Mouse (Mus musculus) left cerebral cortex, adult 8-10 months (tissue): ENCODE data around the gene Ccdc152. TPM values are rescaled to one million over a fixed set of nuclear protein-coding genes. Genes with fewer than 3 reads are reported as not detected.

Source experiments
- DNase-seq, 2 experiments: peaks; one replicate each; pipeline ENCODE4 v3.0.0; 2022; ENCODE audit warnings: low spot score in 2 of 2
- total RNA-seq, 4 experiments: library from RNA; stranded (reverse); gene quantifications; 2 replicates each; pipeline ENCODE4 v1.2.4; 2022

Gene Ccdc152
- total RNA-seq = not detected

DNA sequence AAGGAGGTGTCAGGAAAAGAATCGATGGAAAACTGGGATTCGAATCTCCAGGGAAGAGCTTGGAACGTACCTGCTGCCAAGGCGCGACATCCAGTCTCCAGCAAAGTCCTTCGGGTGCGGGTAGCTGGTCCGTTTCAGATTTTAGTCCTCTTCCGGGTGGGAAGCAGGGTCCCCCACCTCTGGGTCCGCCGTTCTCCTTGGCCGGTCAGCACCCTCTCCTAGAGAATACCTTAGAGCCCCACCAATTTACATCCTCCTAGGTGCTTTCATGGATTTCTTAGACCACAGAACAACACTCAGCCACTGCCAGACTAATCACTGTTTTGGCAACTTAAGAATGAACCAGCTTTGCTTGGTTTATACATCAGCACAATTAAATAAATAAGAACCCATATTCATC is at the start of gene Ccdc152:
TSS of gene Ccdc152 (minus strand) at position 101 of the 400 bp plus-strand sequence.
- DNase-seq = no peak

DNA sequence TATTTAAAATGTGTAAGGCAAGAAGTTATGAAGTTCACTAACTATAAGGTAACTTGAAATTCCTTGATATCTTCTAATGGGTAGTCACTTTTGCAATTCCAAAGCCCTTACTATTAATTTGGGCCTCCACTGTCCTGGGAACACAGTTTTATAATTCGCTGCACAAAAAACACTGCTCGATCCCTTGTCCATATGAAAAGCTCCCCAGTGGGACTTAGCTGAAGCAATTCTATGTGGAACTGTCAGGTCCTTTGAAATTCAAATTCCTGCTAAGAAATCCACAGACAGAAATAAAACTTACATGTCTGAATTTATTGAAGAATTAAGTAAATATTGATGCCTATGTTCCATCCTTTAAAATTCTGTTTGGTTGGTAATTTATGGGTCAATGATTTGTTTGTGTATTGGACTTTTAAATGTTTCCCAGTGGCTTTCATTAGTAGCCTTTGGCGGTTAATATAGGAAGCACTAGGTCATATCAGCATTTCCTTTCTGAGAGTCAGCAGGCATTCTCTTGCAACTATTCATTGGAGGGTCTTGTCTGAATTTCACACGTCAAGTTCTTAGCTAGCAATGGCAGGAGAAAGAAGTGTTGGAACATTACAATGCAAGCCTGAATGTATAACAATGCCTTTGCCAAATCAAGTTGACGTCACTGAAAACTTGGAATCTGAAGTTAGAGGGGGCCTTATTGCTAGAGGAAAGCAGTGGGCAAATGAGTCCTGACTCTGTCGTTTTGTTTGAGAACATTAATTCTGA is 46.2 kb upstream of the Ccdc152 start:
- no peak for DNase-seq

DNA sequence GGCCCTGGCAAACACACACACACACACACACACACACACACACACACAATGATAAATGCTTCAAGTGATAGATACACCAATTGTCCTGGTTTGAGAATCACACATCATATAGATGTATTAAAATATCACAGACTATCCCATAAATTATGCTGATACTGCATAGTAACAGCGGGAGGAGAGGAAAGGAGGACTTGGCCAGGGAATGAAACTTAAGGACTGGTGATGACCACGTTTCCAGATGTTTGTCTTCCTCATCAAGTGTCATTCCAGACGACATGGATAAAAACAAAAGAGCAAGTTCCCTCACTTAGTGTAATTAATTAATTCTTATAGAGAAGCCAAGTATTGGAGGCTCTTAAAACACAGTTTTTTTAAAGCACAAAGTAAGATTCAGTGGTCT is 43.4 kb upstream of the Ccdc152 start:
- DNase-seq = no peak

DNA sequence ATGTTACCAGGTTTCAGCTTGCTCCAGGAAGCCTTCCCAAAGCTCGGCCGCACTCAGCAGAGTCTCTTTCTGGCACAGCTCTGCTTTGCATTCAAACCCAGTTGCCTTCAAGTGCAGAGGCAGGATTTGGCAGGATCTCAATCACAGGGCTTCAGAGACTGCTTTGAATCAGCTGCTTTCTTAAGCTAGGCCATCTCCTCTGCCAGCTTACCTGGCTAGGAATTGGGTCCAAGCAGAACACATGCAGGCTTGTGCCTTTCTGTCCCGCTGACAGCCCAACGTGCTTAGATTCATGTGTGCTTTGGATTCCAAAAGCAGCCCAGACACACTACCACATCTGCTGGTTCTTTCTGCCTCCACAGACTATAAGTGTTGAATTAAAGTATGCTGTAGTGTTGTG is 41.2 kb upstream of the Ccdc152 start:
- DNase-seq = peak; percentile 31 to 64

DNA sequence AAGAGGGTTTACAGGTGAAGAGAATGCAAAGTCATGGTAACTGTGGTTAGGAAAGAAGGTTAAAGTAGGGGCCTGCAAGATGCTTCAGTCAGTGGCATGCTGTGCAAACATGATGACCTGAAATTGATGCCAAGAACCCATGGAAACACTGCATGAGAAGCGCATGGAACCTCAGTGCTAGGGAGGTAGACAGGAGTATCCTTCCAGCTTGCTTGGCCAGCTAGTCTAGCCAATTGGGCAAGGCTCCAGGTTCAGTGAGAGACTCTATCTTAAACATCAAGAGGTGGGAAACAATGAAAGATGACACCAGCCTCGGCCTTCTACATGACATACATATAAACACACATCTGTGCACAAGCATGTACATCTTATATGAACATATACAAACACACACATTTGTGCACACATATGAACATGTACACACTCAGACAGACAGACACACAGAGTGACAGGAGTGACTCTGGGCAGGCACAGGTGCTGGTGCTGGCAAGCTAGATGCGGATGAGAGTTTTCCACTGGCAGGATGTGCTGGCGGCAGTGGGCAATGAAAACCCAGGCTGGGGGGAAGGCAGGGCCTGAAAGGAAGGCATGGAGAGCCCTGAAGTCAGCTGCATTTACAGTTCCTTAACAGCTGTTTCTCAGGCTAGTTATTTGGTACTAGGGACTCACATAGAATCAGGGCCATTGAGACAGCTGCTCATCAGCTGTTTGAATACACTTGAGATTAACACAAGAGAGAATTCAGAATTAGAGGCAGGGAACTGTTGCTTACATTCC is 38.7 kb upstream of the Ccdc152 start:
- no peak for DNase-seq

DNA sequence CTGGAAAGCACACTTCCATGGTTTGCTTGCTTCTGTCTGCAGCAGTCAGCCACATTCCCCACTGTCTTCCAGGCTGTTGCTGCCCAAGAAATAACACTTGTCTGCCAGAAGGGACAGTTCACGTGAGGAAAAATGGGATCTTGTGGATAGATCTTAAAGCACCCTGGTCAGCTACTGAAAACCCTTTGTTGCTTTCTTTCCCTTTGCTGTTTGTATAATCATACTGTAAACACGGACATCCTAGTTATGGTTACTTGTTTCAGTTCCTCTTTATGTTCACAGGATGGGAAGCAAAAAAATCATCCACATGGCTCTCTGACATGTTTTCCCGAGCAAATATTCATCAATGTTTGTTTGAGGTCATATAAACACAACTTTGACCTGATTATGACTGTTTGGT is 36.5 kb upstream of the Ccdc152 start:
- DNase-seq = no peak

DNA sequence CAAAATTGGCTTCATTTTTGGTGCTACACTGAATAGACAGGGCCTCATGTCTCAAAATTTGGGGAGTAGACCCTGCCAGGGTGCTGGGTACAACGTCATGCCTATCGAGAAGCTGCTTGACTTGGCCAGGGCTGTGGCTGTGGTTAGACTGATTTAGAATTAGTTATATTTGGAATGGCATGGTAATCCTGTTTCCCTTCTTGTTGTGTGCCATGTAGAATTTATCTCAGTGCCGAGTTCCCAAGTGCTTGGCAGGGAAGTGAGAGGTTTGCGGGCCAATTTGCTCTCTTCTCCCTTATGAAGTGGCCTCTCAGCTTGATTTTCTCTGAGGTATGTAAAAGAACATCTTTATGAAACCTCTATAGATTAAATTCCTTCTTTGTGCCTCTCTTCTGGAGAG is 29.2 kb upstream of the Ccdc152 start:
- DNase-seq = no peak

DNA sequence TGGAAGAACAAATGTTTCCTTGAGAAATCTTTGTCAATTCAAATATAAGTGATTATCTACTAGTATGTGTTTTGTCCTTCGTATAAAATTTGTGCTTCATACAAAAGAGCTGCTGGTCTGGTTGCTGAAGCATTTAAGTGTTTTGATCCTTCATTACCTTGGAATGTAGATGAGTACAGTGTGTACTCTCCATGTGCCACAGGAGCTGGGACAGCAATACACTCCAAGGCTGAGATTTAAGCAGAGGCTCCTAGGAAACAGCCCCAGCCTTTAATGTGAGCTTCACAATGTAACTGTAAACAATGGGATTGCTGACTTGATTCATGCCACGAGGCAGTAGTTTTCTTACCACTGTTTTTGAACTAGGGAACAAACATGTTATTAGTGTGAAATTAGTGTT is 28.5 kb upstream of the Ccdc152 start:
- no peak for DNase-seq

DNA sequence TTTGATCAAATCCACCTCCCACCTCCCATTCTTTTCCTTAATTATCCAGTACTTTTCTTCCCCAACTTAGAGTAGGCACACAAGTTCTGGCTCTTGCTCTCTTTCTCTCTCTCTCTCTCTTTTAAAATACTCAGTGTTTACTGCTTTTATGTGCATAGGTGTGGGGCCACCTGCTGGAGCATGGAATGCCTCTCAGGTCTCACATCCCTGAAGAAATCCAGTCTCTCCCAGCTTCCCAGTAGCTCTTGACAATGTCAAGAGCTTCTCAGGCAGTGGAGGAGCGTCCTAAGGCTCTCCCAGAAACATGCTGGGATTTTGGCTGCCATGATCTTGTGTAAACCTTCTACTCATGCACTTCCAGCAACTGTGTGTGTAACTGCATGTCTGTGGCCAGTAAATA is 27.0 kb upstream of the Ccdc152 start:
- DNase-seq = no peak

DNA sequence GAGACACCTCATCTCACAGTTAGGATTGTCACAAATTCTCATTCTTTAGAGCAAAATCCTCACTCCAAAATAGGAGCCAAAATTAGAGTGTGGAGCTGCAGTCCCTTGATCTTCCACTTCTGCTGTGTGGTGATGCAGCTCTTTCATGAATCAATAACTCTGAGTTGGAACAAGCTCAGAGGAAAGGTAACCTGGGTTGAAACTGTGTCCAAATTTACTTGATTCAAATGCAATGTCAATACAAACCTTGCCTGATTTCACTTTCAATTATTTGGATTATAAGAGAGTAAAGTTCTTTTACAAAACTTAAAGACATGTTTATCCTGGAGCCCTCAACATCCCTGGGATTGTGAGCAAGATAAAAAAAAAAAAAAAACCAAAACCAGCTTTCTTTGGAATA is 19.7 kb upstream of the Ccdc152 start:
- no peak for DNase-seq

DNA sequence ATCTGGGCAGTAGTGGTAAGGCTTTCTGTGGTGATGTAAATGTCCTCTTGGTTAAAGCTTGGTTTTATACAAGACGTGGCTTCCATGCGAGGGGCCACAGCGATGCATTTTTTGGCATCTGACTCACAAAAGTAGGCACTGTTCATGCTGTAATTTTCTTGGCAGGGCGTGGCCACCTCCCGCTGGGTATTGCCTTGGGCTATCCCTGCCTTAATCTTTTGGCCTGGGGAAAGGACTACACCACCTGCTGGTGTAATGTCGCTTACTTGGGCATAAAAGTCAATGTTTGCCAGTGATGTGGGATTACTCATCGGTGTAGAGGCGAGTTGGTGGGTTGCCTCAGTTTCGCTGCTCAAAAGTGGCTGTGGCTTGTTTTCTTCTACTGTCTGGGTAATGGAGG is 16.6 kb upstream of the Ccdc152 start:
- no peak for DNase-seq

DNA sequence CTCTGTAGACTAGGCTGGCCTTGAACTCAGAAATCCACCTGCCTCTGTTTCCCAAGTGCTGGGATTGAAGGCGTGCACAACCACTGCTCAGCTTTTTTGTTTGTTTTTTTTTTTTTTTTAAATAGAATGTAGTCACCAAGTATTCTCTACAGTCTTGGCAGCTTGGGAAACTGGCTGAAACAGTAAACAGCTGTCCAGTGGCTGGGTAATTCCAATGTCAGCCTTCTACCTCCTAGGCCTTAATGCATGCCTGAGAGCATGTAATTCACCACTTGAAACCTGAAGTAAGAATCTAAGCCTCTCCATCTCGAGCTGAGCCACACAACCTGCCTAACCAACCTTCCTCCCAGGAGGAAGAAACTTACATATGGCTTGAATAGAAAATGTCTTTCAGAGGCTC is 13.3 kb upstream of the Ccdc152 start:
- DNase-seq = no peak

DNA sequence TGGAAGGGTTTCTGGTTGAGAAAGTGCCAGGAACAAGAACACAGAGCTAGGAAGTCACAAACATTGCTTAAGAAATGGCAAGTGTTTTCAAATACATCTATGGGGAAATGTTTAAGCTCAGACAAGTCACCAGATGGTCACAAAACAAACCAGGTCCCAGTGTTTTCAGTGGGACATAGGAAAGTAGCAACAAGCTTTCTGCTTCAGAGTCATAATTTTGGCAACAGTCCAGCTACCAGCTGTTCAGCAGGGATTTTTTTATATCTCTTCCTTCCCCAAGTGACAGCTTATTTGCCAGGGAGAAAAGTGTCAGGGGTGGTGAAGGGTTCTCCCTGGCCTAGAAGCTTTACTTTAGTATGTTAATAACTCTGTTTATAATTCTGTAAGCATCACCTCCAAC is 9.6 kb upstream of the Ccdc152 start:
- peak in 1 of 2 experiments; percentile 16 for DNase-seq

DNA sequence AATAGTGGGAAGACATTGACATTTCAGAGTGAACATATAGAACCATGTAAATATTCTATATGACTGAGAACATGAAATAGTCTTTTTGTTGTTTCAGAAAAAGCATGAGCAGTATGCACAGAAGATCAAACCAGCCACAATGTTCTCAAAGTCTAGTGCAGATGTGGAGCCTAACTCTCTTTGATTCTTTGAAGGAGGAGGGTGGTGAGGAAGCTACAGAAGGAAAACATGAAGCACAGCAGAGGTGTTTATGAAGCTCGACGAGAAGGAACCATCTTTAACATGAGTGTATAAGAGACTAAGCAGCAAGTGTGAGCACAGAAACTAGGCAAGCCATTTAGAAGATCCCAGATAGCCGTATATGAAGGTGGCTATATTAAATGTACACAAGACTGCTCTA is 6.5 kb upstream of the Ccdc152 start:
- no peak for DNase-seq

DNA sequence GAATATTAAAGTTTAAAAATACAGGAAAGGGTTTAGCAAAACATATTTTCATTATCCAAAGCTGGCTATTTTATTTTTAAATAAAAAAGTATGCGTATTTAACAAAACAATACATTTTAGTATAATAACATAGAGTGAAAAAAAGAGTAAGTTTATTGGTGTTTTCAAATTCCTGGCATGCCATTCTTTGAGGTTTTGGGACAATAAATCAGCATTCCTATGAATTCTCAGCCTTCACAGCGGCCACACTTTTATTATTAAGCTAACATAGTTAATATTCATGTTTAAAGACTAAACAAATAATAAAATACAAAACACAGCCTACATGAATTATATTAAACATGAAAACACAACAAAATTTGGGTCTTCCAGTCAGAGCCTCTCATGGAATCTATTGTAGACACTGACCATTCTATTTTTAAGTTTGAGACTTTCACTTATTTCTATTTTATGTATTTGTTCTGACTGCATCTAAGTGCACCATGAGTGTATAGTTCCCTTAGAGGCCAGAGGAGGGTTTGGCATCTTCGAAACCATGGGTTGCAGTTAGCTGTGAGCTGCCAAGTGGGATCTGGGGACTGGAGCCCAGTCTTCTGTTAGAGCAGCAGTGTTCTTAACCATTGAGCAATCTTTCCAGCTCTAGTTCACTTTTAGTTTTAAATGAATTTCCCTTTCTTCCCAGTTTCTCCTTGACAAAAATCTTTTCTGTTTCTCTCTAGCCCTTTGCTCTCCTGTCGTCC is 2.8 kb downstream of the Ccdc152 start:
- DNase-seq = no peak

DNA sequence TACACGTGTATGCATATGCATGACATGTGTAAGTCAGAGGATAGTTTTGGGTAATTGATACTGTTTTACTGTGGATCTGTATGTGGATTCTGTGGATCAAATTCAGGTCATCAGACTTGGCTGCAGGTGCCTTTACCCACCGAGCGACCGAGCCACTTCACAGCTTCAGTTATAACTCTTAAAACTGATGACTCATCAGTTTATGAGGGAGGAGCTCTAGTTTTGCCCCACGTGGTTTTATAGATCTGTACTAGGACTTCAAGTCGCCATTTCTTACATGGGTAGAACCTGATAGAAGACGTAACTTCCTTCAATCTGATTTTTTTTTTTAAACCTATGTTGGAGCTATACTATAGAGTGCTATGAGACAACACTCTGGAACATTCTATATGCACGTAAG is 5.7 kb downstream of the Ccdc152 start:
- no peak for DNase-seq

DNA sequence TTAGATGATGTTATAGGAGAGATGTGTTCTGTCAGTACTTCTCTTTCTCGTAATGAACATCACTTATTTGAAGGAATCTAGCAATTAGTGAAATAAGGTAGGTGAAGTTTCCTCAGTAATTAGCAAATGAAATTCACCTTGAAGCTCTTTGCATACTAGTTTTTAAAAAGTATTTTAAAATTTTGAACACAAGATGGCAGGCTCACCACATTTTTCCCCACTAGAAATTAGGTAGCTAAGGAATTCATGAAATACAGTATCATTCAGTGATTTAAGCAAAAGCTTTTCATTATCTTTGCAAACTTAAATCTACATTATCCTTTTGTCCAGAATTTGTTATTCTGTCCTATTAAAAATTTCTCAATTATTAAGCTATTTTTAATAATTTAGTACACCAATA is 7.3 kb downstream of the Ccdc152 start:
- DNase-seq = no peak

DNA sequence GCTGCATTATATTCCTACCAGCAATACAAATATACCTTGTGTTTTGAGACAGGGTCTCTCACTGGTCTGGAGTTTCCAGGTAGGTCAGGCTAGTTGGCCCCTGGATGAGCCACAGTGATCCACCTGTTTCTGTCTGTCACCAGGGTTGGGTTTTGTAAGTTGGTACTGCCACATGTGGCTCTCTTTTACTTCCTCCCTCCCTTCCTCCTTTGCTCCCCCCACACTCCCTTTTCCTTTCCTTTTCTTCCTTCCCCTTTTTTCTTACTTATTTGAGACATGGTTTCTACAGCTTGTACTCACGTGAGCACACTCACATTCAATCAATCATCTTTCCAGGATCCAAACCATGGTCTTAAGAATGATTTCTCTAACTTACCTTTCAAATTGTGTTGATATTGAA is 9.8 kb downstream of the Ccdc152 start:
- DNase-seq = no peak

DNA sequence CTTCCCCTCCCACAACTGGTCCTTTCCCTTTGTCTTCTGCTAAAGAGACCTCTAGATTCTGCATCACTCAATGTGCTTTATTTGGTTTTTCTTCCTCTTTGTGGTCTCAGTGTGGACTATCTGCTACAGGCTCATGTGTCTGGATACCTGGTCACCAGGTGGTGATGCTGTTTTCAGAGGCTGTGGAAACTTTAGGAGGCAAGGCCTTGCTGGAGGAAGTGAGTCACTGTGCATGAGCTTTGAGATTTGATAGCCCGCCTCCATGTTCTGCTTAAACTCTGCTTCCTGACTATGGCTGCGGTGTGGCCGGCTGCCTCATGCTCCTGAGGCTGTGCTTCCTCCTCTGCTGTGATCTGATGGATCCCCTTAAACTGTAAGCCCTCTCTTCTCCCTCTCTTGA is 12.9 kb downstream of the Ccdc152 start:
- no peak for DNase-seq

DNA sequence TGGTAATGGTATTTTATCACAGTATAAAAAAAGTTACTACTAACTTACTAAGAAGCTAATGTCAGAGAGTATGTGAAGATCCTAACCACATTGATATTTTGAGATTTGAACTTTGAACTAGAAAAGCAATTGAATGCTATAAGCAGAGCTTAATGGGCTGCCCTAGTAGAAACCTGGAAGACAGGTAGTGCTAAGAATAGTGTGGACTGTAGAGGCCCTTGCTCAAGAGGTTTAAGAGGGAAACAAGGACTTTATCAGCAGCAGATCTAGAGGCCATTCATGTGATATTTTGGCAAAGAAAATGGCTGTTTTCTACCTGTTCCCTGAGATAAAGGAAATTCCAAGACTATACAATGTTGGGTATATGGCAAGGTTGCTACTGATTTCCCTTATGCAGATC is 17.3 kb downstream of the Ccdc152 start:
- DNase-seq = no peak

DNA sequence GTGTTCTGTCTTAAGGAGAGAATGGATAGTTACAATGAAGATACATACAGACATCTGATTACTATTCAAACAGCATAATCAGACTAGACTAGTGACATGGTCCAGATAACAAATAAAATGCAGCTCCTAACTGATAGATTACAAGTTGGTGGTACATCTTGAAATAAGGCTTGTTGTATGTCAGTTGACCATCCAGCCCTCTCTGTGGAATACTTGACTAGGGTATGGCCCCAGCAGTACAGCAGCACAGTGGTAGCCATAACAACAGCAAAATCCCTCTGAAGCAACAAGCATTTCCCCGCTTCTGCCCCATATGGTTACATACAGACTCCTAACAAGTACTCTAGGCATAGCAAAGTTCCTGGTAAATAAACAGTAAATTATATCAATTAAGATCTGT is 21.6 kb downstream of the Ccdc152 start:
- DNase-seq = no peak

DNA sequence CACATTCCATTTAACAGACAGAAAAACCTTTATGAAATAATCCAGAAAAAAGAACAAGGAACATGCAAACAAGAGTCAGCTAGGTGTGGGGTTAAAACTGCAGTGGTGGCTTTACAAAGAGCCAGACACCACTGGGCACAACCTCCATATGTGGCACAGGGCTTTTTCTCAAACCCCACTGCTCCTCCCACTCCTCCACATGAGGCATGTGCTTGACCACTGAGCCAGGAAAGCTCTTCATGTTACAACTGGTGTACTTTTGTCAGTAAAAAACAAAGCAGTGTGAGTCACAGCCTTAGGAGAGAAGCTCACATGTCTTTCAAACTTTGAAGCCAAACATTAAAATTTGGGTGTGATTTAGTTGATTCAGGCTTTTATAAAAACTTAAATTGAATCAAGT is 22.1 kb downstream of the Ccdc152 start:
- DNase-seq = no peak
